Mouse (Mus musculus) lung, embryonic 14.5 days (tissue): Measurements from ENCODE around the gene Gm28778. TPM values are rescaled to one million over a fixed set of nuclear protein-coding genes. Genes with fewer than 3 reads are reported as not detected.
A peak's percentile ranks its signal among the peaks of the same experiment; 100 is the strongest.
"Not testable (repeated sequence)": the region's sequence is repeated elsewhere in the genome, so short reads cannot be mapped to it uniquely, and the experiment has no call there.

Experiments used
- ATAC-seq: fragments of 200-750 bp; cut with Nextera tagmentation; 2 replicates; pipeline ENCODE4 v1.8.0; 2017; ENCODE audit warnings: mild to moderate bottlenecking, moderate TSS enrichment, moderate library complexity; ENCODE audit not compliant: insufficient read depth
- DNase-seq: peaks from one replicate; pipeline ENCODE4 v3.0.0-alpha.2; 2015
- H3K27ac ChIP-seq: fragments of 300-500 bp; sonication (generic); 2 replicates; pipeline ENCODE4 v1.5.1; 2014; ENCODE audit warnings: low read depth, mild to moderate bottlenecking, moderate library complexity
- H3K27me3 ChIP-seq: fragments of 300-500 bp; sonication (generic); 2 replicates; pipeline ENCODE4 v1.6.1; 2014; ENCODE audit warnings: low read length, control low read depth; ENCODE audit not compliant: insufficient read depth
- H3K36me3 ChIP-seq: fragments of 300-500 bp; sonication (generic); 2 replicates; pipeline ENCODE4 v1.6.1; 2014; ENCODE audit warnings: control low read depth; ENCODE audit not compliant: insufficient read depth
- H3K4me1 ChIP-seq: fragments of 300-500 bp; sonication (generic); 2 replicates; pipeline ENCODE4 v1.6.1; 2014; ENCODE audit warnings: antibody characterized with exemption, control low read depth; ENCODE audit not compliant: insufficient read depth
- H3K4me2 ChIP-seq: fragments of 300-500 bp; sonication (generic); 2 replicates; pipeline ENCODE4 v1.6.1; 2014; ENCODE audit warnings: mild to moderate bottlenecking
- H3K4me3 ChIP-seq: fragments of 300-500 bp; sonication (generic); 2 replicates; pipeline ENCODE4 v1.5.1; 2014; ENCODE audit warnings: low read depth, low read length
- H3K9ac ChIP-seq: fragments of 300-500 bp; sonication (generic); 2 replicates; pipeline ENCODE4 v1.6.1; 2014
- H3K9me3 ChIP-seq: fragments of 300-500 bp; sonication (generic); 2 replicates; pipeline ENCODE4 v1.6.1; 2016; ENCODE audit warnings: low read depth, low read length, control low read depth
- CTCF ChIP-seq: IDR thresholded peaks from 2 replicates; pipeline ENCODE4 v1.5.1; 2016; ENCODE audit warnings: antibody characterized with exemption, low read depth
- WGBS: fragments of 180-500 bp; shearing (Covaris S2); extraction: QIAGEN DNeasy Blood & Tissue Kit; methylation state at CpG from one replicate; pipeline ENCODE4 v1.1.7; 2014; 5-methylcytosine and 5-hydroxymethylcytosine counted together
- polyA plus RNA-seq: library from polyadenylated mRNA; unstranded; fragments of >200 nt; fragmentation: Nextera tagmentation; extraction: Ambion mirVana; gene quantifications from 2 replicates; pipeline ENCODE4 v1.2.1, GENCODE M21; 2014

Gene Gm28778
- not detected in 2 replicates for polyA plus RNA-seq

- WGBS, result under 1% methylated on average over 66 of the region's 66 CpGs
Measured at GRCm38 (mm10) chr1:53296581-53297383, at the start of gene Gm28778, which contains the start of the genes Pms1 and Ormdl1. Gene Gm28778, plus strand, starts transcription at chr1:53297111. Gene Pms1, minus strand, starts transcription at chr1:53297018. Gene Ormdl1, plus strand, starts transcription at chr1:53297095.

DNA sequence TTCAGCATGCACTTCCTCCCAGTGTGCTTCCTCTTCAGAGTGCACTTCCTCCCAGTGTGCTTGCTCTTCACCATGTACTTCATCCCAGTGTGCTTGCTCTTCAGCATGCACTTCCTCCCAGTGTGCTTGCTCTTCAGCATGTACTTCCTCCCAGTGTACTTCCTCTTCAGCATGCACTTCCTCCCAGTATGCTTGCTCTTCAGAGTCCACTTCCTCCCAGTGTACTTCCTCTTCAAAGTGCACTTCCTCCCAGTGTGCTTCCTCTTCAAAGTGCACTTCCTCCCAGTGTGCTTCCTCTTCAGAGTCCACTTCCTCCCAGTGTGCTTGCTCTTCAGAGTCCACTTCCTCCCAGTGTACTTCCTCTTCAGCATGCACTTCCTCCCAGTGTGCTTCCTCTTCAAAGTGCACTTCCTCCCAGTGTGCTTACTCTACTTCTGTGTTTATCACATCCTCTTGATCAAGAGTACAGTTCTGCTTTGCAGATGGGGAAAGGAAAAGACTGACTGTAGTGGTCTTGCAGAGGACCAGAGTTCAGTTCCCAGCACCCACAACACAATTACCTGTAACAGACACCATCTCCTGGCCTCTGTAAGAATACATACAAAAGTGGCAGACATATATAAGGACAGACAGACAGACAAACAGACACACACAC, 31.8 kb upstream of the Gm28778 start:
- not testable (repeated sequence) for H3K9ac ChIP-seq, H3K4me1 ChIP-seq, H3K36me3 ChIP-seq, H3K27me3 ChIP-seq, DNase-seq, H3K4me2 ChIP-seq, ATAC-seq, H3K4me3 ChIP-seq, H3K9me3 ChIP-seq, H3K27ac ChIP-seq

More at GRCm38 (mm10) chr1:53296581-53297383, at the start of gene Gm28778, which contains the start of the genes Pms1 and Ormdl1:
- Histone ChIP-seq H3K27ac (peak within 1 kb of the TSS; percentile 90), H3K4me3 (peak within 1 kb of the TSS; percentile 74), H3K9ac (peak within 1 kb of the TSS; percentile 84), H3K9me3 (no peaks in the 10 kb centered on the region), H3K4me1 (no peaks in the 10 kb centered on the region), H3K4me2 (peak within 1 kb of the TSS; percentile 72), H3K27me3 (no peaks in the 10 kb centered on the region), H3K36me3 (0 out of 2 replicates have a peak, but pooled peaks cover 3% of the 10 kb centered on the region)
- DNase-seq (peak; percentile 98), ATAC-seq (peak; percentile 100)
- no peak; the same call in 1 of the 2 replicates for TF ChIP-seq CTCF

- WGBS, result 71% methylated on average over 3 of the region's 3 CpGs
- TF ChIP-seq CTCF, result no peak
- Histone ChIP-seq H3K4me3 (no peak overlapping the region), H3K9ac (no peak overlapping the region), H3K9me3 (no peaks in the 10 kb centered on the region), H3K36me3 (no peaks in the 10 kb centered on the region; the same call in 1 of the 2 replicates), H3K4me2 (no peak overlapping the region), H3K4me1 (no peaks in the 10 kb centered on the region), H3K27me3 (no peaks in the 10 kb centered on the region), H3K27ac (no peak overlapping the region)
- DNase-seq (no peak), ATAC-seq (no peak)
Measured at GRCm38 (mm10) chr1:53269901-53270300, 27.0 kb upstream of the Gm28778 start.

GRCm38 (mm10) chr1:53272646-53273045, 24.3 kb upstream of the Gm28778 start:
- H3K9ac ChIP-seq, result no peak overlapping the region
- H3K4me1 ChIP-seq, result no peaks in the 10 kb centered on the region
- DNase-seq (peak; percentile 63), ATAC-seq (no peak)
- TF ChIP-seq CTCF, result peak; percentile 62
- no peak overlapping the region for H3K4me2 ChIP-seq
- H3K27ac ChIP-seq, result no peak overlapping the region
- H3K36me3 ChIP-seq, result no peaks in the 10 kb centered on the region; the same call in 1 of the 2 replicates
- H3K9me3 ChIP-seq, result no peaks in the 10 kb centered on the region
- no peaks in the 10 kb centered on the region for H3K27me3 ChIP-seq
- no peak overlapping the region for H3K4me3 ChIP-seq

- no peak overlapping the region for H3K4me2 ChIP-seq
- no peaks in the 10 kb centered on the region for H3K9me3 ChIP-seq
- ATAC-seq (no peak), DNase-seq (no peak)
- no peak for TF ChIP-seq CTCF
- H3K4me1 ChIP-seq, result no peaks in the 10 kb centered on the region
- no peaks in the 10 kb centered on the region for H3K27me3 ChIP-seq
- 0 out of 2 replicates have a peak, but pooled peaks cover 3% of the 10 kb centered on the region for H3K36me3 ChIP-seq
- 63% methylated on average over 3 of the region's 3 CpGs for WGBS
- H3K27ac ChIP-seq, result no peak overlapping the region
- no peak overlapping the region for H3K4me3 ChIP-seq
- no peak overlapping the region for H3K9ac ChIP-seq
Measured at GRCm38 (mm10) chr1:53291197-53291596, 5.7 kb upstream of the Gm28778 start.

- no peak for TF ChIP-seq CTCF
- Histone ChIP-seq H3K27ac (no peak overlapping the region), H3K4me1 (no peaks in the 10 kb centered on the region), H3K27me3 (no peaks in the 10 kb centered on the region), H3K4me2 (no peak overlapping the region), H3K9me3 (no peaks in the 10 kb centered on the region), H3K4me3 (no peak overlapping the region), H3K9ac (no peak overlapping the region), H3K36me3 (0 out of 2 replicates have a peak, but pooled peaks cover 7% of the 10 kb centered on the region)
- DNase-seq (no peak), ATAC-seq (no peak)
- WGBS, result 82% methylated on average over 4 of the region's 4 CpGs
Measured at GRCm38 (mm10) chr1:53300506-53300905, 3.6 kb downstream of the Gm28778 start.
